In the genomic region with DNA sequence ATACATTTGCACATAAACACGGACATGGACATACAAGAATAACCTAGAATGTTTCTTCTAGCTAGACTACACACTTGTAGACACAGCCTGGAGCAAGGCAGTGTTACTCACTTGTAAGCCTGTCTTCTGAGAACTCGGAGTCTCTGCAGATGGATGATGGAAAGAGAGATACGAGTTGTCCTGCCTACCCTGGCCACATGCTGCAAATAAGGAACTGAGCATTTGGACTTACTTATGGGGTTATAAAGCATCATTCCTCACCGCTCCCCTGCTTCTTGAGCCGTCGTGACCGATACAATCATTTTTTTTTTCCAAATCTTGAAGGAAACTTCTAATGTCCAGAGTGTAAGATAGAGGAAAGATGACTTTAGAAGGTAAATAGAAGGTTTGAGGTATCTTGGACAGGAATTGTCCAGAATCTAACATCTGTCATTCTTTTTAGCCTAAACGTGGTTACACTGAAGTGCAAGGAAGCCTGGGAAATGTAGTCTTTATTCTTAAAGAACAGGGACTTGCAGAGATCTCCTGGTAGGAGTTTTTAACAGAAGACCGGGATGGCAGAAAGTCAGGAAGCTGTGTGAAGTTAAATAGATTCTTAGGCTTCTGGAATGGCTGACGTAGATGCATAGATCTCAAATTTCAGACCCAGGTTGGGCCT, we compare ENCODE assay signal across 23 mouse cellular contexts.
"Had no signal": no experiment of that assay in that cellular context is flagged by ENCODE, and none has a peak within 500 bp of the region (broad histone marks: within the 10 kb centered on the region; RNA-seq: fewer than 3 reads in every experiment).

No protein-coding gene starts in this region.

- DNase-seq: gastrocnemius, postnatal 14 days; gastrocnemius, postnatal 36 days; heart, adult 11 months; heart, adult 2 months; heart, postnatal 14 days; heart, postnatal 36 days; kidney, adult 11 months; kidney, adult 8-10 months; kidney, postnatal 14 days; kidney, postnatal 36 days; layer of hippocampus, adult 9-11 months; layer of hippocampus, postnatal 36 days had no signal

- H3K9ac ChIP-seq: heart, embryonic 13.5 days; heart, embryonic 15.5 days; hindbrain, embryonic 13.5 days; hindbrain, embryonic 15.5 days; limb, embryonic 12.5 days; limb, embryonic 15.5 days; liver, embryonic 12.5 days; liver, embryonic 14.5 days had no signal

- H3K27ac ChIP-seq: heart, adult 2 months; heart, embryonic 13.5 days; heart, embryonic 15.5 days; hindbrain, embryonic 13.5 days; hindbrain, embryonic 15.5 days; hindbrain, postnatal 0 days; limb, embryonic 12.5 days; limb, embryonic 15.5 days; liver, embryonic 12.5 days; liver, embryonic 14.5 days had no signal

- H3K36me3 ChIP-seq: heart, embryonic 13.5 days; heart, embryonic 15.5 days; hindbrain, embryonic 13.5 days; hindbrain, embryonic 15.5 days; limb, embryonic 12.5 days; limb, embryonic 15.5 days; liver, embryonic 12.5 days had no signal

- H3K9me3 ChIP-seq: heart, embryonic 13.5 days; heart, embryonic 15.5 days; hindbrain, embryonic 15.5 days; limb, embryonic 12.5 days; limb, embryonic 15.5 days; liver, embryonic 12.5 days had no signal

- H3K27me3 ChIP-seq: heart, embryonic 13.5 days; heart, embryonic 15.5 days; hindbrain, embryonic 15.5 days; limb, embryonic 15.5 days; liver, embryonic 12.5 days had no signal

- H3K4me3 ChIP-seq: heart, adult 2 months; heart, embryonic 13.5 days; heart, embryonic 15.5 days; hindbrain, embryonic 13.5 days; hindbrain, embryonic 15.5 days; limb, embryonic 12.5 days; limb, embryonic 15.5 days; liver, embryonic 12.5 days had no signal

- ATAC-seq: hindbrain, postnatal 0 days; intestine, embryonic 16.5 days; liver, embryonic 12.5 days had no signal

- H3K4me2 ChIP-seq: heart, embryonic 11.5 days; heart, embryonic 13.5 days; heart, embryonic 15.5 days; hindbrain, embryonic 13.5 days; hindbrain, embryonic 15.5 days; limb, embryonic 12.5 days; limb, embryonic 15.5 days; liver, embryonic 12.5 days had no signal
